Mouse (Mus musculus): ENCODE data around the gene Ubap2l. TPM values are rescaled to one million over a fixed set of nuclear protein-coding genes. Genes with fewer than 3 reads are reported as not detected.
A peak's percentile ranks its signal among the peaks of the same experiment; 100 is the strongest.

Ubap2l gene
- total and polyA plus RNA-seq, 3 experiments = 104 to 116 (median 104) TPM

DNA sequence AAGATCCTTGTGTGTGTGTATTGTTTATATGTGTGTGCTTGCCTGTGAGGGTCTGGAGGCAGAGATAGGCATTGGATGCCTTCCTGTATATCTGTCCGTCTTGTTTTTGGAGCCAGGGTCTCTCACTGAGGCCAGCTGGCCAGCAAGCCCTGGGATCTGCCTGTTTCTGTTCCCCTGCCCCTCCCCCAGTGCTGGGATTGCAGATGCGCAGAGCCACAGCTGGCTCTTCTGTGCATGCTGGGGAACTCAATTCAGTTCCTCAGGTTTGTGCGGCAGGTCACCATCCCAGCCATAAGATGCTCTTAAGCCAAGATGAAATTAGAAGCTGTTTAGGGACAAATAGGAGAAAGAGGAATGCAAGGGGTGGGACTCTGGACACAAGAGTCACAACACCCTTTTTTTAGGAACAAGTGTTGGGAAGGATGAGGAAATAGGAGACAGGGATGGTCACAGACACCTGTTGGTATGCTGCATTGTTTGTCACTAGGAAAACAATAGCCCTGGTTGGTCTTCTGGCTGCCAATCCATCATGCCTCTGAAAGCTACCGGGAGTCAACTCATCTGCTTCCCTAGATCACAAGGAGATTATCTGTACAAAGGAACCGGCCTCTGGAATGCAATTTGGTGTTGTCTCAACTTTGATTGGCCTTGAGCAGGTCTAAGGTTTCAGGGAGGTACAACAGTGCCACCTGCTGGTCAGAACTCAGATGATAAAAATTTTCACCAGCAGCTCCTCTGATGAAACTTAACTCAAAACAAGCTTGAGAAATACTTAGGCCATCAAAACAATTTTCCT, 24.7 kb upstream of the Ubap2l start:
- Histone ChIP-seq H3K4me3 (no peak overlapping the region), H3K9ac (ENCODE audit: low read depth, low read length) (no peak overlapping the region; the same call in 1 of the 2 replicates), H3K27ac (no peak overlapping the region; the same call in 1 of the 2 replicates), H3K36me3 (ENCODE audit: control insufficient read depth, insufficient read depth, low read length) (peaks cover 2% of the 10 kb centered on the region; the same call in 1 of the 2 replicates), H3K27me3 (ENCODE audit: control insufficient read depth, insufficient read depth, low read length) (no peaks in the 10 kb centered on the region), H3K79me2 (replicated peaks; ENCODE audit: control insufficient read depth, insufficient read depth, low read length) (0 out of 2 replicates have a peak, but pooled peaks cover 3% of the 10 kb centered on the region), H3K4me1 (ENCODE audit: control insufficient read depth, insufficient read depth, low read length) (peaks cover 7% of the 10 kb centered on the region)
- intact Hi-C loops (cut with DNase I) = loop anchor here (2.0 kb wide), 1 partner anchor 124 kb away; no protein-coding TSS in a partner anchor
- peak; percentile 80 for DNase-seq
- WGBS = 17% methylated on average over 5 of the region's 5 CpGs
- peak; percentile 93 for TF ChIP-seq CTCF (IDR thresholded peaks at IDR 0.05)
- no peak for TF ChIP-seq POLR2A (IDR thresholded peaks at IDR 0.05; ENCODE audit: insufficient read depth, low read depth, low read length)
- no peak for TF ChIP-seq EP300 (IDR thresholded peaks at IDR 0.05; ENCODE audit: insufficient read depth, low read depth, low read length)

DNA sequence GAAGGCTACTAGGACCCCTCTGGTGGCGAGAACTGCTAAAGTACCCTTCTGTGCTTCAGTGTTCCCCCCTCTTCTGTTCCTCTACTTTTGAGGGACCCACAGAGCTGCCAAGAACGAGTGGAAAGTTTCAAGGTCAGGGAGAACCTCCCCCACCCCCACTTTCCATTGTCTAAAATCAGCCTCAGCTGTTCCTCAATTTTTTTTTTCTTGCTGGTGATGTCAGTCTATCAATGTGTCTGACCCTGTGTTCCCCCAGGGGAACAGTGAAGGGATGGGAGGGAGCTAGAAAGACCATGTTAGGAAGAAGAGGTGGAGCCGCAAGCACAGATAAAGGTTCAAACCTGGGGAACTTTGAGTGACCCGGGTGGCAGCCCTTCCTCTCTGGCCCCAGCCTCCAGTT, 19.9 kb upstream of the Ubap2l start, which contains the start of gene Tpm3:
Gene Tpm3, plus strand, starts transcription at position 356 of the 400 bp plus-strand sequence.
- Histone ChIP-seq H3K27ac (no peak within 1 kb of the TSS), H3K79me2 (replicated peaks; ENCODE audit: control insufficient read depth, insufficient read depth, low read length) (no peaks in the 10 kb centered on the region), H3K4me3 (no peak within 1 kb of the TSS), H3K27me3 (ENCODE audit: control insufficient read depth, insufficient read depth, low read length) (no peaks in the 10 kb centered on the region), H3K4me1 (ENCODE audit: control insufficient read depth, insufficient read depth, low read length) (peaks cover 1% of the 10 kb centered on the region), H3K9ac (ENCODE audit: low read depth, low read length) (no peak within 1 kb of the TSS), H3K36me3 (ENCODE audit: control insufficient read depth, insufficient read depth, low read length) (no peaks in the 10 kb centered on the region)
- 43% methylated on average over 4 of the region's 4 CpGs for WGBS
- intact Hi-C loops (cut with DNase I) = no loop called here
- TF ChIP-seq EP300 (IDR thresholded peaks at IDR 0.05; ENCODE audit: insufficient read depth, low read depth, low read length) (no peak), POLR2A (IDR thresholded peaks at IDR 0.05; ENCODE audit: insufficient read depth, low read depth, low read length) (no peak), CTCF (IDR thresholded peaks at IDR 0.05) (no peak)
- DNase-seq = no peak

DNA sequence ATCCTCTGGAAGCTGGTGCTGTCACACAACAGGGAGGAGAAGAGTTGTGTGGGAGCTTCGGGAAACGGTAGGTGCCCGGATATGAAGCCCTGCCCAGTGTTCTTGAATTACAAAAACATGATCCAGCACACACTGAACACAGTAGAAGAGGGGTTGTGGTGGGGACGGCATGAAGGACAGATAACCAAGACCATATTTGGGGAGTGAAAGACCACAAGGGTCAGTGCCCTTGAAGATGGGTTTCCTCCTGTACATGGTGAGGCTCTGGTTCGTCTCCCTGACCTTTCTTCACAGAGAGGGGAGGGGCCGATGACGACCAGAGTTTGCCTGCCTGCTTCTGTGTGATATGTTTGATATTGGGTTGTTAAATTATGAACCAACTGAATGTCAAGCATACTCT, 17.3 kb upstream of the Ubap2l start:
- intact Hi-C loops (cut with DNase I) = no loop called here
- 60% methylated on average over 7 of the region's 7 CpGs for WGBS
- H3K79me2 ChIP-seq (replicated peaks; ENCODE audit: control insufficient read depth, insufficient read depth, low read length) = no peaks in the 10 kb centered on the region
- no peak for DNase-seq
- H3K4me1 ChIP-seq (ENCODE audit: control insufficient read depth, insufficient read depth, low read length) = no peaks in the 10 kb centered on the region
- no peak overlapping the region for H3K27ac ChIP-seq
- no peak overlapping the region for H3K9ac ChIP-seq (ENCODE audit: low read depth, low read length)
- H3K36me3 ChIP-seq (ENCODE audit: control insufficient read depth, insufficient read depth, low read length) = no peaks in the 10 kb centered on the region
- TF ChIP-seq EP300 (IDR thresholded peaks at IDR 0.05; ENCODE audit: insufficient read depth, low read depth, low read length) = no peak
- TF ChIP-seq POLR2A (IDR thresholded peaks at IDR 0.05; ENCODE audit: insufficient read depth, low read depth, low read length) = no peak
- no peak for TF ChIP-seq CTCF (IDR thresholded peaks at IDR 0.05)
- no peaks in the 10 kb centered on the region for H3K27me3 ChIP-seq (ENCODE audit: control insufficient read depth, insufficient read depth, low read length)
- H3K4me3 ChIP-seq = no peak overlapping the region

DNA sequence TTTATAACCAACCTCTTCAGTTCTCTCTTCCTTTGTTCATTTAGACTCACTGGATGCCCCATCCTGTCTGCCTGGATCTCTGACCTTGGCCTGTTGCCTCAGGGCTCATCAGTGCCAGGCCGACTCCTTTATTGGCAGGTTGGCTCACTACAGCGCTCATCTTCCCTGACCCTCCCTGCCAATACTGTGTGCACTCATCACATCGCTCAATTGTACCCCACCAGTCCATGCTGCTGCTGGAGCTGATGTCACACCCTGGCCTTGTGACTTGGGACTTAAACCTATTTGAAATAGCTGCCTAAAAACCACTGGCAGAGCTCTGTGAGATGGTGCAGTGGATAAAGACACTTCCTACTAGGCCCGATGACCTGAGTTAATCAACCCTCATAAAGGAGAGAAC, 15.4 kb upstream of the Ubap2l start:
- Histone ChIP-seq H3K4me3 (no peak overlapping the region), H3K27ac (no peak overlapping the region), H3K79me2 (replicated peaks; ENCODE audit: control insufficient read depth, insufficient read depth, low read length) (no peaks in the 10 kb centered on the region), H3K4me1 (ENCODE audit: control insufficient read depth, insufficient read depth, low read length) (no peaks in the 10 kb centered on the region), H3K36me3 (ENCODE audit: control insufficient read depth, insufficient read depth, low read length) (no peaks in the 10 kb centered on the region; the same call in 1 of the 2 replicates), H3K9ac (ENCODE audit: low read depth, low read length) (no peak overlapping the region), H3K27me3 (ENCODE audit: control insufficient read depth, insufficient read depth, low read length) (no peaks in the 10 kb centered on the region)
- intact Hi-C loops (cut with DNase I) = no loop called here
- DNase-seq = no peak
- TF ChIP-seq CTCF (IDR thresholded peaks at IDR 0.05) = no peak
- TF ChIP-seq POLR2A (IDR thresholded peaks at IDR 0.05; ENCODE audit: insufficient read depth, low read depth, low read length) = no peak
- TF ChIP-seq EP300 (IDR thresholded peaks at IDR 0.05; ENCODE audit: insufficient read depth, low read depth, low read length) = no peak
- WGBS = 80% methylated on average over 4 of the region's 4 CpGs

DNA sequence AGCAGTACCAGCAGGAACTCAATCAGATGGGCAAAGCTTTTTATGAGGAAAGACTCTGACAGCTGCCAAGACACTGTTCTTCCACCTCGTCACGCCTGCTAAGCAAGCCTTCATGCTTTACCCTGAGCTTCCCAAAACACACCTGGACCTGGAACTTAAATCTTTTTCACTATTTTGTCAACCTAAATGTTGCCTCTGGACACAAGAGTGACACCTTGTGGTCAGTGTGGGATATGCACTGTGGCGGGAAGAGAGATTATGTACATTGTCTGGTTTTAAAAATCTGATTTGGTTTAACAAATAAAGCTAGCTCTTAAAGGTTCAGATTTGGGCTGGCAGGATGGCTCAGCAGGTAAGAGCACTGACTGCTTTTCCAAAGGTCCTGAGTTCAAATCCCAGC, 13.1 kb upstream of the Ubap2l start:
- Histone ChIP-seq H3K4me1 (ENCODE audit: control insufficient read depth, insufficient read depth, low read length) (no peaks in the 10 kb centered on the region), H3K79me2 (replicated peaks; ENCODE audit: control insufficient read depth, insufficient read depth, low read length) (no peaks in the 10 kb centered on the region), H3K27ac (no peak overlapping the region), H3K9ac (ENCODE audit: low read depth, low read length) (no peak overlapping the region), H3K4me3 (no peak overlapping the region), H3K27me3 (ENCODE audit: control insufficient read depth, insufficient read depth, low read length) (no peaks in the 10 kb centered on the region), H3K36me3 (ENCODE audit: control insufficient read depth, insufficient read depth, low read length) (no peaks in the 10 kb centered on the region; the same call in none of the 2 replicates)
- intact Hi-C loops (cut with DNase I) = no loop called here
- DNase-seq = peak in 1 of 2 experiments; percentile 55
- TF ChIP-seq POLR2A (IDR thresholded peaks at IDR 0.05; ENCODE audit: insufficient read depth, low read depth, low read length) (no peak), EP300 (IDR thresholded peaks at IDR 0.05; ENCODE audit: insufficient read depth, low read depth, low read length) (no peak), CTCF (IDR thresholded peaks at IDR 0.05) (peak; percentile 97)
- 57% methylated on average over 3 of the region's 3 CpGs for WGBS

DNA sequence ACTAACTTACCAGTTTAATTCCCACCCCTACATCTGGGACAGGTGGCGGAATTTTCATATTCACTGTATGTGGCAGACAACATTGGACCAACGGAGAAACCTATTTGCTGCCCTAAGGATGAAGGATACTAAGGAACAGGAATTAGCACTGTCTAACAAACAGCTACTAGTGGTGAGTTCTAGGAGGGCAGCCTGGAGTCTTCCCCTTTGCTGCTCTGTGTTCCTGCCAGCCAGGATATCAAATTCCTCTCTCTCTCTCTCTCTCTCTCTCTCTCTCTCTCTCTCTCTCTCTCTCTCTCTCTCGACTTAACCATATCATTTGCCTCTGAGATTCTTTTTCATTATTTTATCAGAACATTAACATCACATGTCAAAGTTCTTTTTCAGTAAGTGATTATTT, 12.0 kb upstream of the Ubap2l start:
- H3K27me3 ChIP-seq (ENCODE audit: control insufficient read depth, insufficient read depth, low read length) = no peaks in the 10 kb centered on the region
- H3K36me3 ChIP-seq (ENCODE audit: control insufficient read depth, insufficient read depth, low read length) = no peaks in the 10 kb centered on the region; the same call in none of the 2 replicates
- 75% methylated on average over 3 of the region's 3 CpGs for WGBS
- no peak overlapping the region for H3K27ac ChIP-seq
- no peak for DNase-seq
- intact Hi-C loops (cut with DNase I) = no loop called here
- H3K4me3 ChIP-seq = no peak overlapping the region
- TF ChIP-seq POLR2A (IDR thresholded peaks at IDR 0.05; ENCODE audit: insufficient read depth, low read depth, low read length) = no peak
- no peaks in the 10 kb centered on the region for H3K79me2 ChIP-seq (replicated peaks; ENCODE audit: control insufficient read depth, insufficient read depth, low read length)
- no peak overlapping the region for H3K9ac ChIP-seq (ENCODE audit: low read depth, low read length)
- no peaks in the 10 kb centered on the region for H3K4me1 ChIP-seq (ENCODE audit: control insufficient read depth, insufficient read depth, low read length)

All from heart, adult 2 months (tissue).